Mouse (Mus musculus): ENCODE results near the gene Hnrnpr.

DNA sequence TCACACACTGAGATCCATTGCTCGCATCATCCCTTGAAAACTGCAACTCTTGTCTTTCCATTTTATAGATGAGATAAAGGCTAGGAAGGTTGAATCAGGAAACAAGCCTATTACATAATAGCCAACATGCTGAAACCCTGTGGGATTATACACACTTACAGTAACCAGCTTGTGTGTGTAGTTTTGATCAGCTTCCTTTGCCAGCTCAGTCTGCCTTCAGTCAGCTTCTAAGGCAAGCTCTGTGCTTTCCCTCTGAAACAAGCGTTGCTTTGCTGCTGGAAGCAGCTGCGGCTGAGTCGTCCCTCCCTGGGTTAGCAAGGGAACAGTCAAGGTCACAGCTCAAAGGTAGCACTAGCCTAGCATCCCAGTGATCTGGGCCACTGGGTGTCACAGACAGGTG is 57.1 kb downstream of the Hnrnpr start:
- no peak for TF ChIP-seq CTCF (IDR thresholded peaks at IDR 0.05; ENCODE audit: control insufficient read depth, insufficient read depth, low read length)
- TF ChIP-seq POLR2A (IDR thresholded peaks at IDR 0.05; ENCODE audit: borderline replicate concordance, control insufficient read depth, low read depth, low read length), result no peak

Data from bone marrow, adult 2 months (tissue).